Mouse (Mus musculus) hindbrain, embryonic 14.5 days (tissue): ENCODE measurements around the gene Atp1a4. TPM values are rescaled to one million over a fixed set of nuclear protein-coding genes. Genes with fewer than 3 reads are reported as not detected.

ENCODE experiments used
- ATAC-seq: fragments of 200-750 bp; cut with Nextera tagmentation; 2 replicates; pipeline ENCODE4 v1.8.0; 2017; ENCODE audit warnings: moderate number of reproducible peaks, mild to moderate bottlenecking, moderate TSS enrichment, moderate library complexity; ENCODE audit not compliant: low FRiP score
- DNase-seq: peaks from one replicate; pipeline ENCODE4 v3.0.0-alpha.2; 2015; ENCODE audit warnings: low spot score
- H3K27ac ChIP-seq: fragments of 300-500 bp; sonication (generic); 2 replicates; pipeline ENCODE4 v1.5.1; 2014; ENCODE audit warnings: mild to moderate bottlenecking, moderate library complexity
- H3K27me3 ChIP-seq: fragments of 300-500 bp; sonication (generic); 2 replicates; pipeline ENCODE4 v1.6.1; 2014; ENCODE audit warnings: mild to moderate bottlenecking, low read length, mixed read lengths; ENCODE audit not compliant: control insufficient read depth, insufficient read depth
- H3K36me3 ChIP-seq: fragments of 300-500 bp; sonication (generic); replicated peaks from 2 replicates; pipeline ENCODE4 v1.6.1; 2014; ENCODE audit not compliant: control insufficient read depth, insufficient read depth
- H3K4me1 ChIP-seq: fragments of 300-500 bp; sonication (generic); replicated peaks from 2 replicates; pipeline ENCODE4 v1.6.1; 2014; ENCODE audit warnings: antibody characterized with exemption, low read length, mixed read lengths; ENCODE audit not compliant: control insufficient read depth, insufficient read depth
- H3K4me2 ChIP-seq: fragments of 300-500 bp; sonication (generic); replicated peaks from 2 replicates; pipeline ENCODE4 v1.6.1; 2014; ENCODE audit warnings: mild to moderate bottlenecking, moderate library complexity
- H3K4me3 ChIP-seq: fragments of 300-500 bp; sonication (generic); replicated peaks from 2 replicates; pipeline ENCODE4 v1.5.1; 2014; ENCODE audit warnings: mild to moderate bottlenecking, low read length
- H3K9ac ChIP-seq: fragments of 300-500 bp; sonication (generic); 2 replicates; pipeline ENCODE4 v1.6.1; 2014
- H3K9me3 ChIP-seq: fragments of 300-500 bp; sonication (generic); 2 replicates; pipeline ENCODE4 v1.6.1; 2016; ENCODE audit warnings: low read length; ENCODE audit not compliant: control insufficient read depth
- WGBS: fragments of 180-500 bp; shearing (Covaris S2); extraction: QIAGEN DNeasy Blood & Tissue Kit; methylation state at CpG from one replicate; pipeline ENCODE4 v1.1.7; 2014; 5-methylcytosine and 5-hydroxymethylcytosine counted together
- polyA plus RNA-seq: library from polyadenylated mRNA; unstranded; fragments of >200 nt; fragmentation: Nextera tagmentation; extraction: Ambion mirVana; gene quantifications from 2 replicates; pipeline ENCODE4 v1.2.1, GENCODE M21; 2014

Atp1a4 gene
- polyA plus RNA-seq, 1 experiment from 2014 or later, result 0.15 TPM

GRCm38 (mm10) chr1:172197851-172198250 lies 60.4 kb downstream of the Atp1a4 start:
- no peaks in the 10 kb centered on the region for H3K9me3 ChIP-seq
- WGBS, result 77% methylated on average over 5 of the region's 5 CpGs
- peaks cover 74% of the 10 kb centered on the region for H3K36me3 ChIP-seq
- no peaks in the 10 kb centered on the region for H3K27me3 ChIP-seq
- no peak overlapping the region for H3K4me2 ChIP-seq
- H3K27ac ChIP-seq, result no peak overlapping the region
- DNase-seq (no peak), ATAC-seq (no peak)
- H3K4me3 ChIP-seq, result no peak overlapping the region
- H3K4me1 ChIP-seq, result peaks cover 28% of the 10 kb centered on the region
- no peak overlapping the region for H3K9ac ChIP-seq

- H3K4me2 ChIP-seq, result no peak overlapping the region
- no peaks in the 10 kb centered on the region for H3K27me3 ChIP-seq
- DNase-seq (no peak), ATAC-seq (no peak)
- 89% methylated on average over 3 of the region's 3 CpGs for WGBS
- H3K36me3 ChIP-seq, result peaks cover 80% of the 10 kb centered on the region
- no peak overlapping the region for H3K27ac ChIP-seq
- peaks cover 21% of the 10 kb centered on the region for H3K4me1 ChIP-seq
- H3K9ac ChIP-seq, result no peak overlapping the region
- no peak overlapping the region for H3K4me3 ChIP-seq
- no peaks in the 10 kb centered on the region for H3K9me3 ChIP-seq
Measured at GRCm38 (mm10) chr1:172197146-172197545, 61.1 kb downstream of the Atp1a4 start.

- ATAC-seq (no peak), DNase-seq (no peak)
- H3K4me3 ChIP-seq, result no peak overlapping the region
- H3K9me3 ChIP-seq, result no peaks in the 10 kb centered on the region
- H3K4me1 ChIP-seq, result no peaks in the 10 kb centered on the region
- WGBS, result 79% methylated on average over 8 of the region's 8 CpGs
- no peak overlapping the region for H3K4me2 ChIP-seq
- no peaks in the 10 kb centered on the region for H3K27me3 ChIP-seq
- no peak overlapping the region for H3K27ac ChIP-seq
- no peak overlapping the region for H3K9ac ChIP-seq
- H3K36me3 ChIP-seq, result peaks cover 91% of the 10 kb centered on the region
Measured at GRCm38 (mm10) chr1:172194435-172194834, 63.8 kb downstream of the Atp1a4 start.

GRCm38 (mm10) chr1:172192217-172192616 lies 66.0 kb downstream of the Atp1a4 start:
- no peaks in the 10 kb centered on the region for H3K27me3 ChIP-seq
- no peak for ATAC-seq
- WGBS, result 91% methylated on average over 3 of the region's 3 CpGs
- no peaks in the 10 kb centered on the region for H3K9me3 ChIP-seq
- no peak overlapping the region for H3K4me3 ChIP-seq
- H3K36me3 ChIP-seq, result peaks cover 91% of the 10 kb centered on the region
- no peak overlapping the region for H3K9ac ChIP-seq
- H3K4me1 ChIP-seq, result no peaks in the 10 kb centered on the region
- H3K4me2 ChIP-seq, result no peak overlapping the region
- DNase-seq, result no peak
- H3K27ac ChIP-seq, result no peak overlapping the region

GRCm38 (mm10) chr1:172191578-172191977 lies 66.6 kb downstream of the Atp1a4 start:
- no peak for ATAC-seq

GRCm38 (mm10) chr1:172188891-172189290 lies 69.3 kb downstream of the Atp1a4 start:
- no peak overlapping the region for H3K27ac ChIP-seq
- H3K4me3 ChIP-seq, result no peak overlapping the region
- H3K9ac ChIP-seq, result no peak overlapping the region
- H3K36me3 ChIP-seq, result peaks cover 80% of the 10 kb centered on the region
- H3K27me3 ChIP-seq, result no peaks in the 10 kb centered on the region
- no peak for DNase-seq
- no peaks in the 10 kb centered on the region for H3K4me1 ChIP-seq
- no peak for ATAC-seq
- H3K9me3 ChIP-seq, result no peaks in the 10 kb centered on the region
- H3K4me2 ChIP-seq, result no peak overlapping the region
- WGBS, result 57% methylated on average over 4 of the region's 4 CpGs

More at GRCm38 (mm10) chr1:172191578-172191977, 66.6 kb downstream of the Atp1a4 start:
- no peaks in the 10 kb centered on the region for H3K9me3 ChIP-seq
- 93% methylated on average over 2 of the region's 2 CpGs for WGBS
- H3K4me1 ChIP-seq, result no peaks in the 10 kb centered on the region
- H3K27ac ChIP-seq, result no peak overlapping the region
- no peak overlapping the region for H3K4me3 ChIP-seq
- no peak overlapping the region for H3K4me2 ChIP-seq
- peaks cover 91% of the 10 kb centered on the region for H3K36me3 ChIP-seq
- H3K9ac ChIP-seq, result no peak overlapping the region
- no peak for DNase-seq
- no peaks in the 10 kb centered on the region for H3K27me3 ChIP-seq

- WGBS, result 95% methylated on average over 10 of the region's 10 CpGs
Measured at GRCm38 (mm10) chr1:172186401-172187289, 71.6 kb downstream of the Atp1a4 start.

GRCm38 (mm10) chr1:172183915-172184314 lies 74.3 kb downstream of the Atp1a4 start:
- no peaks in the 10 kb centered on the region for H3K4me1 ChIP-seq
- no peak overlapping the region for H3K4me3 ChIP-seq
- ATAC-seq, result no peak
- H3K9me3 ChIP-seq, result no peaks in the 10 kb centered on the region
- H3K27me3 ChIP-seq, result no peaks in the 10 kb centered on the region
- H3K4me2 ChIP-seq, result no peak overlapping the region
- H3K9ac ChIP-seq, result no peak overlapping the region
- peaks cover 72% of the 10 kb centered on the region for H3K36me3 ChIP-seq
- no peak for DNase-seq
- no peak overlapping the region for H3K27ac ChIP-seq

More at GRCm38 (mm10) chr1:172186401-172187289, 71.6 kb downstream of the Atp1a4 start:
- no peak for ATAC-seq
- H3K27ac ChIP-seq, result no peak overlapping the region
- H3K4me1 ChIP-seq, result no peaks in the 10 kb centered on the region
- no peak for DNase-seq
- H3K4me3 ChIP-seq, result no peak overlapping the region
- no peaks in the 10 kb centered on the region for H3K9me3 ChIP-seq
- peaks cover 76% of the 10 kb centered on the region for H3K36me3 ChIP-seq
- no peak overlapping the region for H3K4me2 ChIP-seq
- H3K27me3 ChIP-seq, result no peaks in the 10 kb centered on the region
- H3K9ac ChIP-seq, result no peak overlapping the region

GRCm38 (mm10) chr1:172183056-172183455 lies 75.2 kb downstream of the Atp1a4 start:
- WGBS, result 97% methylated on average over 6 of the region's 6 CpGs
- peaks cover 70% of the 10 kb centered on the region for H3K36me3 ChIP-seq
- H3K9ac ChIP-seq, result no peak overlapping the region

More at GRCm38 (mm10) chr1:172183056-172183455, 75.2 kb downstream of the Atp1a4 start:
- no peaks in the 10 kb centered on the region for H3K4me1 ChIP-seq
- H3K27me3 ChIP-seq, result no peaks in the 10 kb centered on the region
- no peak overlapping the region for H3K4me2 ChIP-seq
- DNase-seq, result no peak
- H3K27ac ChIP-seq, result no peak overlapping the region
- no peaks in the 10 kb centered on the region for H3K9me3 ChIP-seq
- no peak overlapping the region for H3K4me3 ChIP-seq
- no peak for ATAC-seq
